Mouse (Mus musculus) embryonic facial prominence, embryonic 15.5 days (tissue): ENCODE data around the gene Cnga4. TPM values are rescaled to one million over a fixed set of nuclear protein-coding genes. Genes with fewer than 3 reads are reported as not detected.
"Not testable (repeated sequence)": the region's sequence is repeated elsewhere in the genome, so short reads cannot be mapped to it uniquely, and the experiment has no call there.

ENCODE experiments used
- ATAC-seq: fragments of 200-750 bp; cut with Nextera tagmentation; 2 replicates; pipeline ENCODE4 v1.8.0; 2017; ENCODE audit warnings: low read depth, moderate TSS enrichment; ENCODE audit not compliant: insufficient number of reproducible peaks, low FRiP score, low TSS enrichment
- H3K27ac ChIP-seq: fragments of 300-500 bp; sonication (generic); replicated peaks from 2 replicates; pipeline ENCODE4 v1.5.1; 2015; ENCODE audit warnings: mild to moderate bottlenecking, inconsistent platforms
- H3K27me3 ChIP-seq: fragments of 300-500 bp; sonication (generic); 2 replicates; pipeline ENCODE4 v1.6.1; 2015; ENCODE audit warnings: inconsistent platforms
- H3K36me3 ChIP-seq: fragments of 300-500 bp; sonication (generic); 2 replicates; pipeline ENCODE4 v1.6.1; 2015; ENCODE audit warnings: mild to moderate bottlenecking, inconsistent platforms
- H3K4me1 ChIP-seq: fragments of 300-500 bp; sonication (generic); 2 replicates; pipeline ENCODE4 v1.6.1; 2015; ENCODE audit warnings: inconsistent platforms
- H3K4me2 ChIP-seq: fragments of 300-500 bp; sonication (generic); replicated peaks from 2 replicates; pipeline ENCODE4 v1.6.1; 2015; ENCODE audit warnings: mild to moderate bottlenecking, inconsistent platforms
- H3K4me3 ChIP-seq: fragments of 300-500 bp; sonication (generic); replicated peaks from 2 replicates; pipeline ENCODE4 v1.5.1; 2015; ENCODE audit warnings: mild to moderate bottlenecking, inconsistent platforms
- H3K9ac ChIP-seq: fragments of 300-500 bp; sonication (generic); 2 replicates; pipeline ENCODE4 v1.6.1; 2015; ENCODE audit warnings: inconsistent platforms
- H3K9me3 ChIP-seq: fragments of 300-500 bp; sonication (generic); replicated peaks from 2 replicates; pipeline ENCODE4 v1.6.1; 2016; ENCODE audit warnings: inconsistent platforms
- WGBS: fragments of 180-500 bp; shearing (Covaris S2); methylation state at CpG from one replicate; pipeline ENCODE4 v1.1.7; 2015; 5-methylcytosine and 5-hydroxymethylcytosine counted together
- polyA plus RNA-seq: library from polyadenylated mRNA; unstranded; fragments of >200 nt; fragmentation: Nextera tagmentation; extraction: Ambion mirVana; gene quantifications from 2 replicates; pipeline ENCODE4 v1.2.1, GENCODE M21; 2015

Cnga4 gene
- polyA plus RNA-seq, 1 experiment from 2014 or later = 0.87 TPM

DNA sequence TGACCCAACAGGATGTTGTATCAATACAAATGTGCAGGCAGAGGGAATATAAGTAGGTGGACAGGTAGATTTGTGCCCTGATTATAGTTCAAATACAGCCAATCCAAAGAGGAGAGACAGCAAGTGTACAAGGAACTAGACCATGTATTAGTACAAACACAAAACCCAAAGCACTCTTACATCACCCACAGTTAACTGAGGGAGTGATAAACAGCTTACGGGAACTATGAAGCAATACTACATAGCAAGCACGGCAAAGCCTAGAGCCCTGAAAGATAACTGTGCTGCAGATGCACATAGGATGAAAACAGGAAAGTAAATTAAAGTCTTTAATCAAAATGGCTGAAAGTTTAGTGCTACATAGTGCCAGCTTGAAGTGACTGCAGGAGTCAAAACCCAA is 16.7 kb upstream of the Cnga4 start:
- H3K36me3 ChIP-seq = peaks cover 70% of the 10 kb centered on the region

DNA sequence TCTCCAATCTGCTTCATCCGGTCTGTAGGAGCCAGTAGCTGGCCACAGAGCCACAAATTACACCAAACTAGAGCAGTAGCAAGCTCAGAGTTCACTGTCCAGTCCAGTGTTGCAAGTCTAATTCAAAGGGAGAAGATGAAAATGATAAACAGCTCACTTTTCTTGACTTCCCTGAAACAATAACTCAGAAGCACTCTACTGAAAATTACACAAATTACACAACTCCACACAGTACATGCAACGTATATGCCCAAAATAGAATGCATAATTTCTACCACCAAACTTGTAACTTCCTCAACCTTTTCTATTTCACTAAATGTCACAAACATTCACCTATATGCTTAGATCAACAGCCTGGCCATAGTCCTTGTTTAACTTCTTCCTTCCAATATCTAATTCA is 14.1 kb upstream of the Cnga4 start:
- Histone ChIP-seq H3K4me2 (no peak overlapping the region), H3K27ac (no peak overlapping the region), H3K27me3 (no peaks in the 10 kb centered on the region), H3K4me3 (no peak overlapping the region), H3K4me1 (no peaks in the 10 kb centered on the region), H3K9me3 (no peaks in the 10 kb centered on the region), H3K36me3 (peaks cover 45% of the 10 kb centered on the region), H3K9ac (no peak overlapping the region)
- no peak for ATAC-seq
- WGBS = 87% methylated on average over 2 of the region's 2 CpGs

More for the DNA sequence above, 16.7 kb upstream of the Cnga4 start:
- Histone ChIP-seq H3K27ac (no peak overlapping the region), H3K9me3 (no peaks in the 10 kb centered on the region), H3K27me3 (no peaks in the 10 kb centered on the region), H3K9ac (no peak overlapping the region), H3K4me2 (no peak overlapping the region), H3K4me3 (no peak overlapping the region), H3K4me1 (no peaks in the 10 kb centered on the region)
- no peak for ATAC-seq
- WGBS = 97% methylated on average over 2 of the region's 2 CpGs

GRCm38 (mm10) chr7:105394606-105395005 is 9.8 kb upstream of the Cnga4 start:
- WGBS = 54% methylated on average over 1 of the region's 1 CpGs
- no peak overlapping the region for H3K27ac ChIP-seq
- no peaks in the 10 kb centered on the region for H3K9me3 ChIP-seq
- no peak for ATAC-seq
- no peaks in the 10 kb centered on the region for H3K27me3 ChIP-seq
- H3K36me3 ChIP-seq = peaks cover 6% of the 10 kb centered on the region
- no peak overlapping the region for H3K4me3 ChIP-seq
- no peak overlapping the region for H3K9ac ChIP-seq
- H3K4me1 ChIP-seq = peaks cover 6% of the 10 kb centered on the region; the same call in 1 of the 2 replicates
- no peak overlapping the region for H3K4me2 ChIP-seq

GRCm38 (mm10) chr7:105395131-105395820 is 9.1 kb upstream of the Cnga4 start:
- Histone ChIP-seq H3K4me2 (no peak overlapping the region), H3K27ac (no peak overlapping the region), H3K4me3 (no peak overlapping the region), H3K9ac (no peak overlapping the region), H3K9me3 (no peaks in the 10 kb centered on the region), H3K4me1 (peaks cover 6% of the 10 kb centered on the region; the same call in 1 of the 2 replicates), H3K36me3 (no peaks in the 10 kb centered on the region), H3K27me3 (no peaks in the 10 kb centered on the region)
- no peak for ATAC-seq

DNA sequence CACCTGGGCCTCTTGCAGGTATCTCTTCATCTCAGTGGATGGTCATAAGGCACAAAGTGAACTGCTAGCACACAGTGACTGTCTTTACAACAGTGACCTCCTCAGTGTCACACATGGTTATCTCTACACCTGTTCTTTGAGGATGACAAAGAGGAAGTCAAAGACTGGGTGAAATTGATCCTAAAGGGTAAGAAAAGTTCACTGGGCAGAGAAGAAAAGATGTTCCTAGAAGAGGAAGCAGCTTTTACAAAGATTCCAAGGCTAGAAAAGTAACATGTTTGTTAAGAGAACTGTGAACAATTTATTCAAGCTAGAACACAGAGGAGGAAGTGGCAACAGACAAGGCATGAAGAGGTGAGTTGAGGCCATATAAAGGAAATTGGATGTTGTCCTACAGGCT is 8.2 kb upstream of the Cnga4 start:
- Histone ChIP-seq H3K27me3 (no peaks in the 10 kb centered on the region), H3K36me3 (no peaks in the 10 kb centered on the region), H3K4me3 (no peak overlapping the region), H3K9me3 (no peaks in the 10 kb centered on the region), H3K4me1 (peaks cover 6% of the 10 kb centered on the region; the same call in 1 of the 2 replicates), H3K27ac (no peak overlapping the region), H3K9ac (no peak overlapping the region), H3K4me2 (no peak overlapping the region)
- ATAC-seq = no peak

GRCm38 (mm10) chr7:105399058-105399934 is 5.1 kb upstream of the Cnga4 start:
- H3K27ac ChIP-seq = peak overlapping the region; percentile 63
- peaks cover 6% of the 10 kb centered on the region; the same call in 1 of the 2 replicates for H3K4me1 ChIP-seq
- ATAC-seq = 0 out of 2 replicates have a peak, but pooled peaks have one; percentile 0

GRCm38 (mm10) chr7:105399935-105400624 is 4.3 kb upstream of the Cnga4 start, which contains the start of gene Fam160a2:
Gene Fam160a2 (minus strand): TSS chr7:105400054.
- no peaks in the 10 kb centered on the region for H3K9me3 ChIP-seq
- H3K4me3 ChIP-seq = peak within 1 kb of the TSS; percentile 80
- H3K27me3 ChIP-seq = no peaks in the 10 kb centered on the region
- H3K27ac ChIP-seq = peak within 1 kb of the TSS; percentile 91
- under 1% methylated on average over 55 of the region's 55 CpGs for WGBS
- H3K4me1 ChIP-seq = peaks cover 6% of the 10 kb centered on the region; the same call in 1 of the 2 replicates
- H3K9ac ChIP-seq = peak within 1 kb of the TSS; percentile 79
- H3K4me2 ChIP-seq = peak within 1 kb of the TSS; percentile 74
- peak; percentile 99 for ATAC-seq
- no peaks in the 10 kb centered on the region for H3K36me3 ChIP-seq

More at GRCm38 (mm10) chr7:105399058-105399934, 5.1 kb upstream of the Cnga4 start:
- peak overlapping the region; percentile 74 for H3K4me2 ChIP-seq
- no peaks in the 10 kb centered on the region for H3K9me3 ChIP-seq
- H3K9ac ChIP-seq = peak overlapping the region; percentile 79
- 1% methylated on average over 25 of the region's 25 CpGs for WGBS
- peak overlapping the region; percentile 80 for H3K4me3 ChIP-seq
- no peaks in the 10 kb centered on the region for H3K36me3 ChIP-seq
- H3K27me3 ChIP-seq = no peaks in the 10 kb centered on the region

DNA sequence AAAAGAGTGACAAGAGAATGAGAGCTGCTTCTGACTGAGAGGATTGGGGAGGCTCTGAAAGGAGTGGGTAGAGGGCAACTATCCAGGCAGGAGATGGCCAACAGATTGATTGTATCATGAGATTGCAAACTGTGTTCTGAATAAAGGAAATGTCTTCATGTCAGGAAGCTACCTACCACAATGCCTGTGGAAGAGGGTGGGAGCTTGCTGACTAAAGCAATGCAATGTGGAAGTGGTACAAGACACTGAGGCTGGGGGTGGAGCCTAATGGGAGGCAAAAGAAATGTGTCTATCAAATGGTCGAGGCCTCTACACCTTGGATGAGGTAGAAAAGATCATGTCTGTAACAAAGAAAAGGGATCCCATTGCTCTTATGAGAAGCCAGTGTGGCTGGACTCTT is 2.0 kb downstream of the Cnga4 start:
- H3K4me1 ChIP-seq = no peaks in the 10 kb centered on the region
- H3K27ac ChIP-seq = no peak overlapping the region
- no peak for ATAC-seq
- WGBS = 72% methylated on average over 1 of the region's 1 CpGs
- H3K9me3 ChIP-seq = no peaks in the 10 kb centered on the region
- no peak overlapping the region for H3K4me3 ChIP-seq
- H3K4me2 ChIP-seq = no peak overlapping the region
- no peaks in the 10 kb centered on the region for H3K36me3 ChIP-seq
- H3K27me3 ChIP-seq = no peaks in the 10 kb centered on the region
- no peak overlapping the region for H3K9ac ChIP-seq

DNA sequence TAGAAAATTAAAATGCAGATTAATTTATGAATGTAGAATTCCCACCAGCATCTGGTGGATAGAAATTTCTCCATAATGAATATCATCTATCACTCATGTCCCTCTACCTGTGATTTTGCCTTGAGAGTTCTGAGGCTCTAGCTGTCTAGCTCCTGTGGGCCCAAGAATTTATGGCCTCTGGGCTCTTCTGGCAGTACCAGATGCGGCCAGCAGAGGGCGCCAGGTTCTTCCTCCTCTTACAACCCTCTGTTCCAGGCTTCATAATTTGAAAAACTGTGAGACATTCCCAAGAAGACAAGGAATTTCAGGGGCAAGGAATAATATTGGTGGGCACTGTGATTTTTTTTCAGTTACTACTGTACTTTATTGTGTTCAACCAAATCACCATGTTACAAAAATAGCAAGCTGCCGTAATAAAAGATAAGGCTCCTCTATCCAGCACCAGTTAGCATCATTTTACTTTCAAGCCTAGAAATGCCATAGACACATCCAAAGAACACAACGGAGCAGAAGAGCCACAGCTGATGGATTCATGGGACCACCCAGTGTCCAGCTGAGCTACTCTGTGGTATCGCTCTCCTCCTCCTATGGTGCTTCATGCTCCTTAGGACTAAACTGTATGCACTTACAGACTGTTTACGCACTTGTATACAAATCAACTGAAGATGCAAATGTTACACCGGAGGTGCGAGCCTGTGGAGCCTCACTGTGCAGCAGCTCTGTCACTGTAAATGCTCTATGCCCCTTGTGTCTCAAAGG is 7.7 kb downstream of the Cnga4 start:
- not testable (repeated sequence) for H3K4me1 ChIP-seq, H3K9ac ChIP-seq, ATAC-seq, H3K27me3 ChIP-seq, H3K36me3 ChIP-seq, H3K27ac ChIP-seq, H3K9me3 ChIP-seq, H3K4me2 ChIP-seq, H3K4me3 ChIP-seq
- 57% methylated on average over 8 of the region's 8 CpGs for WGBS

DNA sequence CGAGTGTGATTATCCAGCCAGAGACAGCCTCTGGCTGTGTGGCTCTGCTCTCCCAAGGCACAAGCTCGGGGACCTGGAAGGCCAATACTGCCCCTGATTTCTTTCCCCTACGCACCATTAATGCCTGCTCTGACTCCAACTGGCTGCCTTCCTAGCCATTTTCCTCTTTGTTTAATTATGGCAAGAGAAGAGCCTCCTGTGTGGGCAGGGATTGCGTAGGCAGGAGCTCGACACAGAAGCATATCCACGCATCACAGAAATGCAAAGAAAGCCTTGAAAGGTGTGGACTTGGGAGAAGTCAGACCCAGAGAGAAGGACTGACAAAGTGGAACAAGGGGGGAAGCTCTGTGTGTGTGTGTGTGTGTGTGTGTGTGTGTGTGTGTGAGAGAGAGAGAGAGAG is 10.0 kb downstream of the Cnga4 start:
- 56% methylated on average over 6 of the region's 6 CpGs for WGBS
- Histone ChIP-seq H3K4me2 (no peak overlapping the region), H3K4me3 (no peak overlapping the region), H3K27ac (no peak overlapping the region), H3K36me3 (no peaks in the 10 kb centered on the region), H3K4me1 (no peaks in the 10 kb centered on the region), H3K9me3 (no peaks in the 10 kb centered on the region), H3K27me3 (no peaks in the 10 kb centered on the region), H3K9ac (no peak overlapping the region)
- no peak for ATAC-seq
